In genomic region chr16:58678660-58679059, GRCm38 (mm10) we compare ENCODE assay signal across 18 mouse cellular contexts. TPM values are rescaled to one million over a fixed set of nuclear protein-coding genes. Genes with fewer than 3 reads are reported as not detected.
A peak's percentile ranks its signal among the peaks of the same experiment; 100 is the strongest.
DNase-seq lines count a peak whose midpoint lies in the region; ATAC-seq and TF ChIP-seq lines count a peak whose summit lies in the region.
"Had no signal": no experiment of that assay in that cellular context is flagged by ENCODE, and none has a peak within 500 bp of the region (broad histone marks: within the 10 kb centered on the region; RNA-seq: fewer than 3 reads in every experiment).

No protein-coding gene starts in this region.

- intact Hi-C loops in heart, postnatal 25 days (cut with DNase I): no loop called here

- H3K4me2 ChIP-seq in heart, embryonic 11.5 days: no peak overlapping the region
- H3K4me2 ChIP-seq in CH12.LX (ENCODE audit: insufficient read depth, low read depth, poor library complexity, severe bottlenecking): no peak overlapping the region
- H3K4me2 ChIP-seq: midbrain, embryonic 15.5 days; neural tube, embryonic 13.5 days had no signal

- no peak for TF ChIP-seq EP300 in CH12.LX (IDR thresholded peaks at IDR 0.05; ENCODE audit: low read length)

- no peak for DNase-seq in heart, postnatal 25 days (ENCODE audit: low spot score)
- peak; percentile 48 for DNase-seq in CH12.LX (ENCODE audit: extremely low read depth)
- DNase-seq in lung, postnatal 10 days: no peak
- DNase-seq in urinary bladder, postnatal 10 days (ENCODE audit: low spot score): no peak
- DNase-seq: adrenal gland, postnatal 25 days; embryo, embryonic 11 days; heart, adult 18-20 months; kidney, postnatal 10 days had no signal

- dilution Hi-C loops in CH12.LX (cut with MboI; ENCODE audit: extremely low pct_ligation_motif_present, extremely low pct_unique_long_range_greater_than_20kb, low sequenced_read_pairs): no loop called here

- peaks cover 18% of the 10 kb centered on the region for H3K36me3 ChIP-seq in heart, embryonic 11.5 days (ENCODE audit: control insufficient read depth, insufficient read depth, low read length)
- peaks cover 47 to 70% of the 10 kb centered on the region in 2 experiments for H3K36me3 ChIP-seq in CH12.LX (replicated peaks in 1 of 2; ENCODE audit: control insufficient read depth in 1 of 2, insufficient read depth in 1 of 2, low read length in 1 of 2)
- H3K36me3 ChIP-seq in megakaryocyte, embryonic 14.5 days (replicated peaks; ENCODE audit: low read length): peaks cover 77% of the 10 kb centered on the region

- no peak overlapping the region for H3K9ac ChIP-seq in heart, embryonic 11.5 days (ENCODE audit: low read depth, low read length)
- H3K9ac ChIP-seq in CH12.LX (ENCODE audit: insufficient read depth, low read depth): no peak overlapping the region
- H3K9ac ChIP-seq: midbrain, embryonic 15.5 days; neural tube, embryonic 13.5 days had no signal

- no peak overlapping the region for H3K4me3 ChIP-seq in heart, embryonic 11.5 days (ENCODE audit: low read depth, low read length)
- H3K4me3 ChIP-seq in CH12.LX (replicated peaks in 1 of 3; ENCODE audit: low read depth in 2 of 3, low read length in 2 of 3, poor library complexity in 1 of 3): no peak overlapping the region
- peak overlapping the region; percentile 33 for H3K4me3 ChIP-seq in megakaryocyte, embryonic 14.5 days (replicated peaks)
- H3K4me3 ChIP-seq: midbrain, embryonic 15.5 days; neural tube, embryonic 13.5 days had no signal

- no peaks in the 10 kb centered on the region for H3K9me3 ChIP-seq in heart, embryonic 11.5 days (replicated peaks; ENCODE audit: control insufficient read depth, low read length)
- H3K9me3 ChIP-seq in CH12.LX (replicated peaks; ENCODE audit: low read length): no peaks in the 10 kb centered on the region
- H3K9me3 ChIP-seq in megakaryocyte, embryonic 14.5 days: no peaks in the 10 kb centered on the region
- H3K9me3 ChIP-seq: midbrain, embryonic 15.5 days; neural tube, embryonic 13.5 days had no signal

- 51% methylated on average over 7 of the region's 7 CpGs for WGBS in heart, embryonic 11.5 days (ENCODE audit: insufficient replicate concordance)

- H3K27me3 ChIP-seq in heart, embryonic 11.5 days (ENCODE audit: control insufficient read depth, insufficient read depth, low read length): no peaks in the 10 kb centered on the region
- H3K27me3 ChIP-seq in CH12.LX (replicated peaks): no peaks in the 10 kb centered on the region
- H3K27me3 ChIP-seq in megakaryocyte, embryonic 14.5 days (replicated peaks): no peaks in the 10 kb centered on the region
- H3K27me3 ChIP-seq: midbrain, embryonic 15.5 days; neural tube, embryonic 13.5 days had no signal

- H3K79me2 ChIP-seq in CH12.LX (replicated peaks; ENCODE audit: control insufficient read depth, extremely low read depth, insufficient read depth, poor library complexity, severe bottlenecking): no peaks in the 10 kb centered on the region

- peak in 1 of 2 experiments; percentile 74; a peak in 2 of 4 replicates for TF ChIP-seq CTCF in CH12.LX (conservative IDR thresholded peaks at IDR 0.05 in 1 of 2, IDR thresholded peaks at IDR 0.05 in 1 of 2; ENCODE audit: low read depth in 2 of 2, low read length in 2 of 2)

- ATAC-seq in heart, embryonic 11.5 days (replicated peaks; ENCODE audit: insufficient number of reproducible peaks, low FRiP score, low TSS enrichment): 0 out of 2 replicates have a peak, but pooled peaks have one; percentile 32
- peak; percentile 13; the same call in 1 of the 2 replicates for ATAC-seq in erythroid progenitor cell, adult 5-6 weeks (replicated peaks; ENCODE audit: low FRiP score, poor library complexity, severe bottlenecking)
- ATAC-seq: hindbrain, postnatal 0 days; midbrain, embryonic 15.5 days had no signal

- H3K27ac ChIP-seq in heart, embryonic 11.5 days (ENCODE audit: low read depth, low read length): no peak overlapping the region
- H3K27ac ChIP-seq in CH12.LX (ENCODE audit: insufficient read depth, low read depth): no peak overlapping the region
- H3K27ac ChIP-seq: hindbrain, postnatal 0 days; midbrain, embryonic 15.5 days; neural tube, embryonic 13.5 days had no signal

- TF ChIP-seq POLR2A in CH12.LX (IDR thresholded peaks at IDR 0.05; ENCODE audit: low read depth, low read length): no peak

- peak; percentile 79 for TF ChIP-seq RAD21 in CH12.LX (IDR thresholded peaks at IDR 0.05; ENCODE audit: low read depth, low read length)

- no peaks in the 10 kb centered on the region for H3K4me1 ChIP-seq in heart, embryonic 11.5 days (ENCODE audit: control insufficient read depth, insufficient read depth, low read length)
- peaks cover 0 to 13% of the 10 kb centered on the region in 2 experiments; a peak in 2 of 4 replicates for H3K4me1 ChIP-seq in CH12.LX (ENCODE audit: control insufficient read depth in 1 of 2, insufficient read depth in 2 of 2)
- H3K4me1 ChIP-seq in megakaryocyte, embryonic 14.5 days: peaks cover 39% of the 10 kb centered on the region
- H3K4me1 ChIP-seq: midbrain, embryonic 15.5 days; neural tube, embryonic 13.5 days had no signal

- in situ Hi-C loops in CH12.LX (cut with MboI; ENCODE audit: low pct_ligation_motif_present, low pct_unique_long_range_greater_than_20kb, low sequenced_read_pairs): no loop called here

TF ChIP-seq in CH12.LX, 34 proteins besides CTCF, POLR2A, EP300 and RAD21:
- TF ChIP-seq ZC3H11A (IDR thresholded peaks at IDR 0.05; ENCODE audit: low read depth, low read length) (peak; percentile 38; the same call in 1 of the 2 replicates), MXI1 (IDR thresholded peaks at IDR 0.05; ENCODE audit: low read depth, low read length) (no peak), IRF4 (IDR thresholded peaks at IDR 0.05; ENCODE audit: low read depth, low read length) (0 out of 2 replicates have a peak, but pooled peaks have one; percentile 29), SMC3 (IDR thresholded peaks at IDR 0.05; ENCODE audit: low read depth, low read length) (peak; percentile 82), MEF2A (IDR thresholded peaks at IDR 0.05; ENCODE audit: borderline replicate concordance, low read depth, low read length) (0 out of 2 replicates have a peak, but pooled peaks have one; percentile 25)

RNA-seq across cellular contexts. Expression of gene Cpox, which starts 8.6 kb away (rescaled TPM):
- polyA plus RNA-seq in heart, embryonic 11.5 days (2014; fragmentation: Nextera tagmentation; extraction: Ambion mirVana): 45.7 and 67.7 TPM in 2 replicates
- 10 to 100 TPM; 35.3 to 40.8 TPM for total RNA-seq in heart, postnatal 25 days (2021)
- total RNA-seq in CH12.LX (2012; rRNA removed): 77.2 and 91.4 TPM in 2 replicates
- total RNA-seq in CH12.LX (2014; rRNA removed): 70.3 and 74.5 TPM in 2 replicates
- 72.3 and 75.6 TPM in 2 replicates for polyA plus RNA-seq in CH12.LX (2012; ENCODE audit: insufficient read length, low read depth)
- total RNA-seq in erythroid progenitor cell, adult 5-6 weeks (2015; ENCODE audit: low replicate concordance): 1,198 and 1,327 TPM in 2 replicates
- total RNA-seq in erythroid progenitor cell, adult 5-6 weeks (2017; ENCODE audit: low replicate concordance): 966 and 1,012 TPM in 2 replicates
- 3.4 and 14.3 TPM in 2 replicates for polyA plus RNA-seq in megakaryocyte, embryonic 14.5 days (2012; ENCODE audit: insufficient read depth, low replicate concordance)

RNA-seq across cellular contexts. Expression of gene E330017A01Rik, which starts 40.1 kb away (rescaled TPM):
- not detected in 2 replicates for polyA plus RNA-seq in heart, embryonic 11.5 days (2014; fragmentation: Nextera tagmentation; extraction: Ambion mirVana)
- total RNA-seq in heart, postnatal 25 days (2021): not detected
- total RNA-seq in CH12.LX (2012; rRNA removed) (0.17 and 0.21 TPM in 2 replicates), CH12.LX (2014; rRNA removed) (not detected in 2 replicates)
- polyA plus RNA-seq in CH12.LX (2012; ENCODE audit: insufficient read length, low read depth): not detected in 2 replicates
- total RNA-seq in erythroid progenitor cell, adult 5-6 weeks (2015; ENCODE audit: low replicate concordance): not detected in 2 replicates
- total RNA-seq in erythroid progenitor cell, adult 5-6 weeks (2017; ENCODE audit: low replicate concordance): not detected in 2 replicates
- not detected in 2 replicates for polyA plus RNA-seq in megakaryocyte, embryonic 14.5 days (2012; ENCODE audit: insufficient read depth, low replicate concordance)
- total RNA-seq: adrenal gland, postnatal 25 days; heart, adult 18-20 months; hindbrain, postnatal 0 days; layer of hippocampus, postnatal 14 days; left cerebral cortex, postnatal 36 days had no signal
- polyA plus RNA-seq: hindbrain, postnatal 0 days; lung, embryonic 16.5 days; midbrain, embryonic 15.5 days; thymus, postnatal 0 days had no signal

RNA-seq across cellular contexts. Expression of gene Gpr15, which starts 40.2 kb away (rescaled TPM):
- polyA plus RNA-seq in heart, embryonic 11.5 days (2014; fragmentation: Nextera tagmentation; extraction: Ambion mirVana): not detected in 2 replicates
- total RNA-seq in heart, postnatal 25 days (2021): not detected
- 13.8 and 14.5 TPM in 2 replicates for total RNA-seq in CH12.LX (2012; rRNA removed)
- 8.3 and 8.7 TPM in 2 replicates for total RNA-seq in CH12.LX (2014; rRNA removed)
- polyA plus RNA-seq in CH12.LX (2012; ENCODE audit: insufficient read length, low read depth): 3.9 and 4.7 TPM in 2 replicates
- 1.1 TPM in 1 of 2 replicates, not detected in the other for total RNA-seq in erythroid progenitor cell, adult 5-6 weeks (2015; ENCODE audit: low replicate concordance)
- total RNA-seq in erythroid progenitor cell, adult 5-6 weeks (2017; ENCODE audit: low replicate concordance): not detected in 2 replicates
- not detected in 2 replicates for polyA plus RNA-seq in megakaryocyte, embryonic 14.5 days (2012; ENCODE audit: insufficient read depth, low replicate concordance)
- total RNA-seq: adrenal gland, postnatal 25 days; heart, adult 18-20 months; layer of hippocampus, postnatal 14 days; left cerebral cortex, postnatal 36 days had no signal
- polyA plus RNA-seq: hindbrain, postnatal 0 days; neural tube, embryonic 13.5 days had no signal

RNA-seq across cellular contexts. Expression of gene Cldnd1, which starts 49.0 kb away (rescaled TPM):
- 113 and 122 TPM in 2 replicates for polyA plus RNA-seq in heart, embryonic 11.5 days (2014; fragmentation: Nextera tagmentation; extraction: Ambion mirVana)
- total RNA-seq in heart, postnatal 25 days (2021): 10 to 100 TPM; 55.7 to 59.6 TPM
- total RNA-seq in CH12.LX (2012; rRNA removed) (59.9 and 63.8 TPM in 2 replicates), CH12.LX (2014; rRNA removed) (78.0 and 78.7 TPM in 2 replicates)
- polyA plus RNA-seq in CH12.LX (2012; ENCODE audit: insufficient read length, low read depth): 65.6 and 80.6 TPM in 2 replicates
- total RNA-seq in erythroid progenitor cell, adult 5-6 weeks (2015; ENCODE audit: low replicate concordance): 27.2 and 30.6 TPM in 2 replicates
- total RNA-seq in erythroid progenitor cell, adult 5-6 weeks (2017; ENCODE audit: low replicate concordance): 15.5 and 16.9 TPM in 2 replicates
- polyA plus RNA-seq in megakaryocyte, embryonic 14.5 days (2012; ENCODE audit: insufficient read depth, low replicate concordance): 1.00 and 2.3 TPM in 2 replicates

Comparison
In these comparisons a context has a peak if more than half of its experiments do, and no peak if none do; other contexts are left out.
1. RNA of gene Cpox, which starts 8.6 kb away (total RNA-seq): 966 to 1,327 TPM in erythroid progenitor cell, adult 5-6 weeks; 70.3 to 91.4 TPM in CH12.LX and 35.3 to 40.8 TPM in heart, postnatal 25 days; every median in the first group is over 10 times any median in the second.
2. RNA of gene Gpr15, which starts 40.2 kb away (total RNA-seq): 8.3 to 14.5 TPM in CH12.LX; not detected in heart, postnatal 25 days and 1.1 TPM in erythroid progenitor cell, adult 5-6 weeks; every median in the first group is over 4 times any median in the second.